Mouse (Mus musculus): Measurements from ENCODE around the gene 4930524J08Rik. TPM values are rescaled to one million over a fixed set of nuclear protein-coding genes. Genes with fewer than 3 reads are reported as not detected.

4930524J08Rik gene
- polyA plus RNA-seq, 1 experiment from 2014 or later = 1.7 TPM

- peak overlapping the region; percentile 31 for H3K4me2 ChIP-seq (replicated peaks)
- 51% methylated on average over 4 of the region's 4 CpGs for WGBS
- H3K36me3 ChIP-seq = peaks cover 11% of the 10 kb centered on the region; the same call in 1 of the 2 replicates
- ATAC-seq (ENCODE audit: insufficient number of reproducible peaks, low FRiP score, low TSS enrichment, low read depth) = no peak
- no peaks in the 10 kb centered on the region for H3K9me3 ChIP-seq (replicated peaks)
- H3K27ac ChIP-seq (replicated peaks) = no peak overlapping the region
- H3K4me3 ChIP-seq (replicated peaks) = 0 out of 2 replicates have a peak overlapping the region, but pooled peaks have one; percentile 3
- H3K9ac ChIP-seq = no peak overlapping the region
- H3K4me1 ChIP-seq = peaks cover 21% of the 10 kb centered on the region
- no peaks in the 10 kb centered on the region for H3K27me3 ChIP-seq
These were observed 3.8 kb upstream of the 4930524J08Rik start for GRCm38 (mm10) chr5:99975061-99975460.

- H3K9ac ChIP-seq = no peak overlapping the region
- H3K36me3 ChIP-seq = peaks cover 6% of the 10 kb centered on the region; the same call in 1 of the 2 replicates
- H3K27ac ChIP-seq (replicated peaks) = no peak overlapping the region
- no peaks in the 10 kb centered on the region for H3K27me3 ChIP-seq
- no peak for ATAC-seq (ENCODE audit: insufficient number of reproducible peaks, low FRiP score, low TSS enrichment, low read depth)
- peak overlapping the region; percentile 19; the same call in 1 of the 2 replicates for H3K4me3 ChIP-seq (replicated peaks)
- peak overlapping the region; percentile 31 for H3K4me2 ChIP-seq (replicated peaks)
- H3K4me1 ChIP-seq = peaks cover 21% of the 10 kb centered on the region
- WGBS = 49% methylated on average over 1 of the region's 1 CpGs
- H3K9me3 ChIP-seq (replicated peaks) = no peaks in the 10 kb centered on the region
These were observed 3.1 kb upstream of the 4930524J08Rik start for GRCm38 (mm10) chr5:99975776-99976175.

DNA sequence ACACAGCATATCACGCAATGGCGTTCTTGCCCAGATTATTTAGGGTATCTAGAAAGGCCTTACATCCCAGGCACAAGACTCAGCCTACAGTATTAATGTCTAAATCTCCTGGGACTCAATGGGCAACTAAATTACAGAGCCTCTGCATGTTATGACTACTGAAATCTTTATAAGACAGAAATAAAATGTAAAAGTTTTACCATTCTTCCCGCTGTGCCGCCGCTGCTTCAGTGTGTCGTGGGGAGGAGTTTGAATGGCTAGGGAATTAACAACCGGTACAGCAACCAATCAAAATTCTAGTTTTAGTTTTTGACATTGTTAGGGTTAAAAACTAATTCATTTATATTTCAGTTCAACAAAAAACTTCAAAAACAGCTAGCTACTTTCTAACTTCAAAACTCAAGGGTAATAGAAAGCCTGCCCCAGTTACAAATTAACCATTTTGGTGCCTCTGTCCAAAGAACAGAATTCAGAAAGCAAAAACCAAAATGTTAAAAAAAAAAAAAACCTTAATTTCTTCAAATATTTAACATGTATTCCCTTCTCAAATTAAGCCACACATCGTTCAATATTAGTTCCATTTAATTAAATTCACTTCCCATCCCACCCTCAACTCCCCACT lies 2.4 kb upstream of the 4930524J08Rik start:
- WGBS = 7% methylated on average over 8 of the region's 8 CpGs
- Histone ChIP-seq H3K27ac (replicated peaks) (no peak overlapping the region), H3K27me3 (no peaks in the 10 kb centered on the region), H3K4me1 (peaks cover 21% of the 10 kb centered on the region), H3K4me3 (replicated peaks) (peak overlapping the region; percentile 93), H3K4me2 (replicated peaks) (peak overlapping the region; percentile 61), H3K36me3 (0 out of 2 replicates have a peak, but pooled peaks cover 5% of the 10 kb centered on the region), H3K9me3 (replicated peaks) (no peaks in the 10 kb centered on the region), H3K9ac (0 out of 2 replicates have a peak overlapping the region, but pooled peaks have one; percentile 96)
- no peak for ATAC-seq (ENCODE audit: insufficient number of reproducible peaks, low FRiP score, low TSS enrichment, low read depth)

DNA sequence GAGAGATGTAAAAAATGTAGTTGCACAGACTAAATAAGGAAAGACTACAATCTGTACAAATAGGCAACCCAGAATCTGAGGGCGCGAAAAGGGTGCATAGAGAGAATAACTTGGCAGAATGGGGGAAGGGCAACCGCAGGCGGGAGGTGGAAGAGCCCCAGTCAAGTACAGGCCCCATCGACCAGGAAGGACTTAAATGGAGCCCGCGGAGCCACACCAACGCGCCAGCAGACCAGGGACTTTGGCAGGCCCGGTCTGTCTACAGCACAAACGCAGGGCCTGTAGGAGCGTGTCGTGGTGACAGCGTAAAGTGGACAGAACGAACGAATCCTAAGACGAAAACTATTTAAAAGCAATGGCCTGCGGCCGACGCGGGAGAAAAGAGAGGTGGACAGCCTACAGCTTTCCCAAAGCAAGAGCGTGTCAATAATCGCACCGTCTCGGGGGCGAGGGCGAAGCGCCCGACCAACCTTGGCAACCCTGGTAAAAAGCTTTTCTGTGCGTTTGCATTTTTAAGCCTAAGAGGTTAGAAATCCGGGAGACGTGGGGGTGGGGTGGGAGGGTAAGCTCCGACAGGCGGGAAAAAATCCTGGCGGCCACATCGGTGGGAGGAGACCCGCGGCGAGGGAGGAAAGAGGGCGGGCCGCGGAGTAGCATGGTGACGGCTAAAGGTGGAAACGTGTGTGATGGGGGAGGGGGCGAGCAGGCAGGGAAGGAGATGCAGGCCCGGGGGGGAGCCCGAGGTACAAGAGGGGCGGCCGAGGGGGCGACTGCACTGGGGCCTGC lies 1.2 kb upstream of the 4930524J08Rik start:
- Histone ChIP-seq H3K4me1 (peaks cover 21% of the 10 kb centered on the region), H3K9me3 (replicated peaks) (no peaks in the 10 kb centered on the region), H3K9ac (peak overlapping the region; percentile 96), H3K27me3 (no peaks in the 10 kb centered on the region), H3K36me3 (0 out of 2 replicates have a peak, but pooled peaks cover 5% of the 10 kb centered on the region), H3K27ac (replicated peaks) (peak overlapping the region; percentile 99), H3K4me3 (replicated peaks) (peak overlapping the region; percentile 93), H3K4me2 (replicated peaks) (peak overlapping the region; percentile 61)
- peak; percentile 63 for ATAC-seq (ENCODE audit: insufficient number of reproducible peaks, low FRiP score, low TSS enrichment, low read depth)
- under 1% methylated on average over 43 of the region's 50 CpGs for WGBS

GRCm38 (mm10) chr5:99983452-99984061 lies 4.7 kb downstream of the 4930524J08Rik start:
- H3K9ac ChIP-seq = no peak overlapping the region
- H3K4me2 ChIP-seq (replicated peaks) = no peak overlapping the region
- no peak overlapping the region for H3K27ac ChIP-seq (replicated peaks)
- 77% methylated on average over 9 of the region's 9 CpGs for WGBS
- no peak overlapping the region for H3K4me3 ChIP-seq (replicated peaks)
- H3K4me1 ChIP-seq = no peaks in the 10 kb centered on the region
- ATAC-seq (ENCODE audit: insufficient number of reproducible peaks, low FRiP score, low TSS enrichment, low read depth) = no peak
- no peaks in the 10 kb centered on the region for H3K27me3 ChIP-seq
- H3K9me3 ChIP-seq (replicated peaks) = no peaks in the 10 kb centered on the region
- H3K36me3 ChIP-seq = no peaks in the 10 kb centered on the region

- ATAC-seq (ENCODE audit: insufficient number of reproducible peaks, low FRiP score, low TSS enrichment, low read depth) = no peak
- H3K9me3 ChIP-seq (replicated peaks) = no peaks in the 10 kb centered on the region
- no peaks in the 10 kb centered on the region for H3K27me3 ChIP-seq
- H3K4me3 ChIP-seq (replicated peaks) = no peak overlapping the region
- no peaks in the 10 kb centered on the region for H3K4me1 ChIP-seq
- no peak overlapping the region for H3K4me2 ChIP-seq (replicated peaks)
- H3K27ac ChIP-seq (replicated peaks) = no peak overlapping the region
- H3K9ac ChIP-seq = no peak overlapping the region
- WGBS = 69% methylated on average over 3 of the region's 3 CpGs
- no peaks in the 10 kb centered on the region for H3K36me3 ChIP-seq
These were observed 15.3 kb downstream of the 4930524J08Rik start for GRCm38 (mm10) chr5:99994166-99994565.

- no peak for ATAC-seq (ENCODE audit: insufficient number of reproducible peaks, low FRiP score, low TSS enrichment, low read depth)
- Histone ChIP-seq H3K36me3 (no peaks in the 10 kb centered on the region), H3K27ac (replicated peaks) (no peak overlapping the region), H3K9me3 (replicated peaks) (no peaks in the 10 kb centered on the region), H3K4me2 (replicated peaks) (no peak overlapping the region), H3K9ac (no peak overlapping the region), H3K4me1 (no peaks in the 10 kb centered on the region), H3K27me3 (no peaks in the 10 kb centered on the region), H3K4me3 (replicated peaks) (no peak overlapping the region)
- 85% methylated on average over 3 of the region's 3 CpGs for WGBS
These were observed 15.8 kb downstream of the 4930524J08Rik start for GRCm38 (mm10) chr5:99994680-99995079.

DNA sequence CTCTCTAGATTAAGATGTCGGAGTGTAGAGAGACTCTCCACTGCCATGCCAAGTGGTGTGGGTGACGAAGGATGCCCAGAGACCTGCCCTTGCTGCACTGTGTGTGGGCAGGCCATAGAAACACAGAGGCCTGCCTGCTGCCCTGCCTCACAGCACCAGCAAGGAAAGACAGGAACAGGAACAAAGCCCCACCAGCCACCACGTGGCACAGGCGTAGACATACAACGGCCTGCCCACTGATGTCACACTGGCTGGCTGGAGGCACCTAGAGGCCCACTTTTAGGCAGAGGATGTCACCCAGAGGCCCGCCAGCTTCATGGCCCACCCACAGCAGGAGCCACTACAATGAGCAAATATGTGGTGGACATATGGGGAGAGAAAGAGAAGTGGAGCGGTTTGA lies 21.2 kb downstream of the 4930524J08Rik start:
- ATAC-seq (ENCODE audit: insufficient number of reproducible peaks, low FRiP score, low TSS enrichment, low read depth) = no peak
- H3K27ac ChIP-seq (replicated peaks) = no peak overlapping the region
- H3K4me3 ChIP-seq (replicated peaks) = no peak overlapping the region
- no peak overlapping the region for H3K9ac ChIP-seq
- WGBS = 81% methylated on average over 7 of the region's 7 CpGs
- H3K9me3 ChIP-seq (replicated peaks) = no peaks in the 10 kb centered on the region
- no peaks in the 10 kb centered on the region for H3K4me1 ChIP-seq
- H3K4me2 ChIP-seq (replicated peaks) = no peak overlapping the region
- H3K27me3 ChIP-seq = no peaks in the 10 kb centered on the region
- no peaks in the 10 kb centered on the region for H3K36me3 ChIP-seq

- no peak overlapping the region for H3K27ac ChIP-seq (replicated peaks)
- H3K9me3 ChIP-seq (replicated peaks) = no peaks in the 10 kb centered on the region
- ATAC-seq (ENCODE audit: insufficient number of reproducible peaks, low FRiP score, low TSS enrichment, low read depth) = 0 out of 2 replicates have a peak, but pooled peaks have one; percentile 43
- H3K36me3 ChIP-seq = no peaks in the 10 kb centered on the region
- no peaks in the 10 kb centered on the region for H3K4me1 ChIP-seq
- no peak overlapping the region for H3K4me2 ChIP-seq (replicated peaks)
- H3K27me3 ChIP-seq = no peaks in the 10 kb centered on the region
- no peak overlapping the region for H3K9ac ChIP-seq
- no peak overlapping the region for H3K4me3 ChIP-seq (replicated peaks)
- WGBS = 38% methylated on average over 8 of the region's 8 CpGs
These were observed 21.6 kb downstream of the 4930524J08Rik start for GRCm38 (mm10) chr5:100000500-100000899.

DNA sequence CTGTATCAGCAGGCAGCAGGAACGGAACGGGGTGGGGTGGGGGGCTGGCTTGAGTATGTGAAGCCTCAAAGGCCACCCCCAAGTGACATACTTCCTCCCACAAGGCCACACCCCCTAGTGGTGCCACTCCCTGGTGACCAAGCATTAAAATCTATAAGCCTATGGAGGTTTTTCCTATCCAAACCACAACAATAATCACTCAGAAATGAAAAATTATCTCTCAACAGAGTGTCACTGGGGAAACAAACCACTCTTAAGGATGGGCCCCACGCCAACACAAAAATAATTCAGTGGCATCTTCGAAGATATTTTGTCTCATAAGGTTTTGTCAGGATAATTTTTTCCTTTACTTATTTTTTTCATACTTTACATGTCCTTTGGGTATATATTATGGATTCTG lies 25.0 kb downstream of the 4930524J08Rik start:
- no peak overlapping the region for H3K9ac ChIP-seq
- no peaks in the 10 kb centered on the region for H3K9me3 ChIP-seq (replicated peaks)
- H3K36me3 ChIP-seq = no peaks in the 10 kb centered on the region
- no peak overlapping the region for H3K27ac ChIP-seq (replicated peaks)
- no peaks in the 10 kb centered on the region for H3K27me3 ChIP-seq
- no peak overlapping the region for H3K4me2 ChIP-seq (replicated peaks)
- ATAC-seq (ENCODE audit: insufficient number of reproducible peaks, low FRiP score, low TSS enrichment, low read depth) = no peak
- no peak overlapping the region for H3K4me3 ChIP-seq (replicated peaks)
- WGBS = 77% methylated on average over 4 of the region's 4 CpGs
- no peaks in the 10 kb centered on the region for H3K4me1 ChIP-seq

GRCm38 (mm10) chr5:100005431-100005830 lies 26.6 kb downstream of the 4930524J08Rik start:
- Histone ChIP-seq H3K36me3 (no peaks in the 10 kb centered on the region), H3K4me3 (replicated peaks) (no peak overlapping the region), H3K9me3 (replicated peaks) (no peaks in the 10 kb centered on the region), H3K4me2 (replicated peaks) (no peak overlapping the region), H3K4me1 (no peaks in the 10 kb centered on the region), H3K27me3 (no peaks in the 10 kb centered on the region), H3K9ac (no peak overlapping the region), H3K27ac (replicated peaks) (no peak overlapping the region)
- 67% methylated on average over 3 of the region's 3 CpGs for WGBS
- no peak for ATAC-seq (ENCODE audit: insufficient number of reproducible peaks, low FRiP score, low TSS enrichment, low read depth)
